Mouse (Mus musculus) layer of hippocampus, adult 11-12 months (tissue): ENCODE measurements around the gene Brinp2.

ENCODE experiments used
- DNase-seq: peaks from one replicate; pipeline ENCODE4 v3.0.0; 2022; ENCODE audit warnings: low spot score

Gene Brinp2

DNA sequence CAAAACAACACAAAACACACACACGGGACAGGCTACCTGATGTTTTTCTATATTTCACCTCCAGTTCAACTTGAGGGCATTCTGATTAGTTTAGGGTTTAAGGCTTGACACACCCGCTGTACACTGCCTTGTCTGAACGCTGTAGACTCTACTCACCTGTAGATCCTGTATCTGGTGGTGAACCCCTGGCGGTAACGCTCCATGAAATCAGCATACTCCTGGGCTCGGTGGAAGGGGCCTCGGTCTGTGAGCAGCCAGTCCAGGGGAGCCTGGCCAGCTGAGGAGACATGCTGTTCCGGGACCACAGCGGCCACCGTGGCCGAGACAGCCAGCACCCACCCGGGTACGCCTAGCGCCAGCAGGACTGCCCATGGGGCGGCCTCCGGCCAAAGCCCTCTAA lies 60.9 kb downstream of the Brinp2 start:
- no peak for DNase-seq

DNA sequence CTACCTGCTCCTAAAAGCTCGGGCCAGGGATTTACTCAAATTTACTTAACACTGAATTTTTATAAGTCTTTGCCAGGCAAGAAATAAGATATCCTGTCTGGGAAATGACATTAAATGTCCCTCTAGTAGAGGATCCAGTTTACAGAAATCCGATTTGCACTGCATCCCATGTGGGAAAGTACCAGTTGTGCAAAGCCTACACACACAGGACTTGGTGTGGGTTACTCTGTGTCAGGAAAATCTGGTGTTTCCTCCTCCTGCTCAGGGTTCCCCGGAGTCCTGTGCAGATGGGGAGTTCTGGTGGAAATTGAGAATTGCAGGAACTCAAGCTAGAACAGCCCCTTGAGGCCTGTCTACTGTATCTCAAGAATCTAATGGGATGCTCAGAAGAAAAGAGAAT lies 70.9 kb downstream of the Brinp2 start:
- no peak for DNase-seq

DNA sequence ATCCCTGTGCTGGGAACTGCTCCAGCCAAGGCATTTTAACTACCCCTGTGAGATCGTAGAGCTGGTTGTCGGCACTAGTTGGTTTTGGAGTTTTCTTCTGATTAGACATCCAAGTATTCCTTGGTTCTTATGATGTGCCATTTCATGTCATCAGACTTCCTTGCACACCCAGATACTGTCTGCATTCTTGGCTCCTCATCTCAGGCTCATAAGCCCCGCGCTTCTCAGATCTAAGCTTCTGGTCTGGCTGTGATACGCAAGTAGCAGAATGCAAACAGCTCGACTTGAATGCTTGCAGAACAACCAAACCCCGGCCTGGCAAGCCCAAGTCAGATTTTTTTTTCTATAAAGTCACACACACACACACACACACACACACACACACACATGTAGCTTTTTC lies 72.3 kb downstream of the Brinp2 start:
- no peak for DNase-seq

DNA sequence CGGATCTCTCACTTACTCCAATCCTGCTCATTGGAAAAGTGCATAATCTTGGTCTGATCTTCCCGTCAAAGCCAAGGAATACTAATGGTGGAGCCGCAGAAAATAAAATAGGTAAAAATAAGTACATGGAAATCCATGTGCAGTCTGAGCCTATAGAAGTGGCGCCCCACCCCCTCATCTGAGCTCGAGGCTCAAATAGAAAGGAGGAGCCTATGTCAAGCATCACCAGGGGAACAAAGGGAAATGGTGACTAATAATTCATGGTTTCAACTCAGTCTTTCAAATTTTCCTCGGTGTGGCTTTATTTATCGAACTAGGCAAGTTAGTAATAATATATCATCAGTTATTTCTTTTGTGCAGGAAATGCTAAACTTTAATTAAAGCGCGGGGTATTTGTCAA lies 84.1 kb downstream of the Brinp2 start:
- no peak for DNase-seq

DNA sequence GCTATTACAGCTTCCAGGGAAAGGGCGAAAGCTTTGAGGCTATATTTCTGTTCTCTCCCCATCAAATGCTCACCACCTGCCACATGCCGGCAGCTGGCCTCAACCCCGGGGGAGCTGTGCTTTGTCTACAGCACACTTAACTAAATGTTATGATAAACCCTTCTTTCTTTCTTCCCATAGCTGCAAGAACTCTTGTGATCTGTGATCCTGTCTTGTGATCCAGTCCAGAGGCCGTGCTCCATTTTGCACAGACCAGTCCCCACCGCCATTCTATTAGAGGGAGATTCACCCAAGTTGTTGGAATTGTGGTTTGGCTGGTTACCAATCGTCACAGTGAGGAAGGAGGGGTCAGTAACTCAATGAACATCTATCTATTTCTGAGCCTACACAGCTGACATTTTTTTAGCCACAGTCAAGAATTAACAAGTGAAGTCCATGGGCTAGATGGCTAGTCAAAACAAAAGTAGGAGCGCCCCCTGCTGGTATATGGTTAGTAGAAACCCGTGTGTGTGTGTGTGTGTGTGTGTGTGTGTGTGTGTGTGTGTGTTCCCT lies 89.0 kb downstream of the Brinp2 start:
- DNase-seq, result peak; percentile 50

DNA sequence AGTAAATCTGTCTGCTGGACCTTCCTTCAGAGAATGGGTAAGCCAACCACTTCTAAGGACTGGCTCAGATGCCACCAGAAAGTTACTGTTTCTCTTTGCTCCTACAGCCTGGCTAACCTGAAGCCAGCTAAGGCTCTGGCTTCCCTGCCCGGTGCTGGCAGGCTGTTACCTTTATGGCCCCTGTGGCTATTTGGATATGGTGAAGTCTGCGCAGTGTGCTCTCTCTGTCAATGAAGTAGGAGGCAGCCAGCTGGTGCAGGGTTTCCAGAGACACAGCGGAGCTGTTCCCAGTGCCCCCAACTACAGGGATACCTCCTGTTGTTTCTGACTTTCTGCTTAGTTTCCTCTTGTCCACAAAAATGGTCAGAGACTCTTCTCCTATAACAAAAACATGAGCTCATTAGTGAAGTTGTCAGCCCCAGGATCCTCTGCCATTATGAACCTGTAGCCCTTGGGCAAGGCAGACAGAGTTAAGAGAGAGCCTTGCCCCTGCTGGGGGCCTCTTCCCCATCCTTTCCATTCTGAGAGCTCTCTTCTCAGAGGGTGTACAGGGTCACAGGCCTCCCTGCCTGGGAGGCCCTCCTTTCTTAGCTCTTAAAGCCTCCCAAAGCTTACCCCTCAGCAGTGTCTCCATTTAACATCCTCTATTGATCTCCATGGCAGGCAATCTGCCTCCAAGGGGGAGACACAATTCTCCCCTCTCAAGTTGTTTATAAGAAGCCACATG lies 89.7 kb downstream of the Brinp2 start:
- DNase-seq, result no peak

DNA sequence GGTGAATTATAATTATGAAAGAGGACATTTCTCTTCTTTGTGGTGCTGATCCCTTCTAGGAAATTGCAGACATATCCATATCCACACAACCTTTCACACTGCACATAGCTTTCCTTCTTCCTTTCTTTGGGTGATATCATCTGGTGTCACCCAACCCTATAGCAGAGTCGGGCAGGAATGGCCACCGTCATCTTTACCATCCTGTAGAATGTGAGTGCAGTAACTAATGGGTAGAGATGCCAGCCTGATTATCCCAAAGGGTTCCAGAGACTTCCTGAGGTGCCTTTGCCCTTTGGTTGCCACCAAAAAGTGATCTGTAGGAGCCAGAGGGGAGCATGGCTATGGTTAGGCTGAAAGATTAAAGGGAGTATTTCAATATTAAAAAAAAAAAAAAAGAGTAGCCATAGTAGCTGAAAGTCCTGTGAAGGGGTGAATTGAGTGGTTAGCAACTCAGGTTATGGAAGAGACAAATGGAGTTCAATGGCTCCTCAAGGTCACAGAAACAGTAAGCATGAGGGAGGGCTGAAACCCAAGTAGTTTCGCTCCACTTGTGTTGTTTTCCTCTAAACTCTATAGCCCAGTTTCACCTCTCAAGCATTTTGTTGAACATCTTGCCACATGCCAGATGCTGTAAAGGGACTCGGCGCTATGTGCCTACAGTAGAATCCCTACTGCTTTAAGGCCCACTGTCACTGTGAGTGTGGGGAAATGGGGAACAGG lies 96.5 kb downstream of the Brinp2 start:
- no peak for DNase-seq

DNA sequence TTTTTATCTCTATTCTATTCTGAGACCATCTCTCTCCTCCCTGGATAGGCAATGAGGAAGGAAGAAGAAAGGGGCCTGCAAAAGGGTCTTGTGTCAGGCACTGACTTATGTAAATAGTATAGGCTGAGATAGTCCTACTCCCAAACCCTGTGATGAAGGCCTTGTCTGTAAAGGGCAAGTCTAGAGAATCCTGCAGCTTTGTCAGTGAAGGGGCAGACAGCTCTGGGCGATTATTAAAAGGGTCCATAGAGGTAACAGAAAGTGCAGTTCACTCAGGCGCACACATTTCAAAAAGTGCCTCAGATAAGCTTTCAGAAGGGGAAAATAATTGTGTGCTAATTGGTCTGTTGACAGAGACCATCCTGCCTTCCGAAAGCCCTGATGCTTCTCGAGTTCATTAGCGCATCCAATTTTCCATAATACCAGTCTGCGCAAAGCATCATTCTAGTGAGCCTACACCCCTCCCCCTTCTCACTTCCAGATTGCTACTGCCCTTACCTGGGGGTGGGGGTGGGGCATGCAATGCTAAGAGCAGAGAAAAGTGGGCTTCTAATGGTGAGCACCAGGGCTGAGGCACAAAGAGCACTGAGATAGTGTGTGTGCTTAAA lies 97.3 kb downstream of the Brinp2 start:
- no peak for DNase-seq

DNA sequence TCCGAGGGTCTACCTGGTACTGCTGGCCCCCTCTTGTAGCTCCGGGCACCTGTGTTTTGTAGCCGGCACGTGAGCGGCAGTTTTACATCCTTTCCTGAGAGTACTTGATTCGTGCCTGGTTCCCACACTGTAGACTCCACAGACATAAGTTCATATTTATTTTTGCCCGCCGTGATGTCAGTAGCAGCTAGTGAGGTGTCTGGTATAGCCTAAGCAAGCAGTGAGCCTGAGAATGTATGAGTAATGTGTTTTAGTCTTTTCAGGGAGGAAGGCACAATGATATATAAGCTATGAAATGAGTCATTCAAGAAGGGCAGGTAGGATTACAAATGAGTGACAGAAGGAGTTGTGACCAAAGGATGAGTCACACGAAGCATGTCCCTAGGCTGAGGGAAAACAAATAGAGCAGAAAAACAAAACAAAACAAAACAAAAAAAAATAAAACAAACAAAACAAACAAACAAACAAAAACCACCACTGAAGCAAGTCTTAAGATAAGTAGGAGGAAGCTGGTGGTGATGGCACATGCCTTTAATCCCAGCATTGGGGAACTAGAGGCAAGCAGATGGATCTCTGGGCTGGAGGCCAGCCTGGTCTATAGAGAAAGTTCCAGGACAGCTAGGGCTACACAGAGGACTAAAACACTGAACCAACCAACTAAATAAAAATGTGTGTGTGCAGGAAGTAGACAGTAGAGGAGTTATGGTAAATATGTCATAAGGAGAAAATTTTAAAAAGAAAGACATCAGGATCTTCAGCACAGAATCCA lies 100.0 kb downstream of the Brinp2 start:
- no peak for DNase-seq

DNA sequence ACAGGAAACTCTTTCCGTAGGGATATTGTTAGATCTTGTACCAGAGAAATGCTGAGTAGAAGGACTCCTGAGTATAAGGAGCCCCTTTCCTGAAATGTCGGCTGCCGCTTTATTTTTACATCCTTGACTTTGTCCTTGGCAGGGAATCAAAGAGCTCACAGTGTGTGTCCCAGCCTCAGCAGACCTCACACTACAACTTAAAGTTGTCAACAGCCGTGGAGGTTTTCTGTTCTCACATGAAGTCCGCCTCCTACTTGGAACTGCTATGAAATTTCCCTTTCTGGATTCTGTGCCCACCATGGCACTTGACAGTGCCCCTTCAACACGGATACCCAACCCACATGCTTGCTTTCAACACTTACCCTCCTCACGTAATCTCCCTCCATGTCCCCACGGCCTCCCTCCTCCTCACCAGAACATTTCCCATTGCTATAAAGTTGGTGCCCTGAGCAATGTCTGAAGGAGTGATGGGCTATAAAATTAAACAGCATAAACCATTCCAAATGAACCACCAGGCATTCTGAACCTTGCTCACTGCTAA lies 103.4 kb downstream of the Brinp2 start:
- no peak for DNase-seq

DNA sequence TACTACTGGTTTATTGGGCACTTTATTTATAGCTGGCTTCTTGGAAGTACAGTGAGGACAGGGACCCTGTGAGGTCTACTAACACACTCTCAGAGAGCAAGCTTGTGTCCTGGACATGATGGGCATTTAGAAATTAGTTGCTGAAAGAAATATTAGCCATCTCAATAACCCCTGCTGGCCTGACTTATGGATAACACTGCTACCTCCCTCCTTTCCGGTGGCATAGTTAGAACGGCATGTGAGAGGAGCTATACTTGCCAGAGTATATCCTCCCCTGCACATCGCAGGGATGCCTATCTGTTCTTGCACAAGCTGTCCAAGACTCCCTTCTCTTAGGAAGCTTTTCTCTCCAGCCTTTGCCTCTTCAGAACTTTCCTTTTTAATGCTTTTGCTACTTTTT lies 107.9 kb downstream of the Brinp2 start:
- DNase-seq, result no peak

DNA sequence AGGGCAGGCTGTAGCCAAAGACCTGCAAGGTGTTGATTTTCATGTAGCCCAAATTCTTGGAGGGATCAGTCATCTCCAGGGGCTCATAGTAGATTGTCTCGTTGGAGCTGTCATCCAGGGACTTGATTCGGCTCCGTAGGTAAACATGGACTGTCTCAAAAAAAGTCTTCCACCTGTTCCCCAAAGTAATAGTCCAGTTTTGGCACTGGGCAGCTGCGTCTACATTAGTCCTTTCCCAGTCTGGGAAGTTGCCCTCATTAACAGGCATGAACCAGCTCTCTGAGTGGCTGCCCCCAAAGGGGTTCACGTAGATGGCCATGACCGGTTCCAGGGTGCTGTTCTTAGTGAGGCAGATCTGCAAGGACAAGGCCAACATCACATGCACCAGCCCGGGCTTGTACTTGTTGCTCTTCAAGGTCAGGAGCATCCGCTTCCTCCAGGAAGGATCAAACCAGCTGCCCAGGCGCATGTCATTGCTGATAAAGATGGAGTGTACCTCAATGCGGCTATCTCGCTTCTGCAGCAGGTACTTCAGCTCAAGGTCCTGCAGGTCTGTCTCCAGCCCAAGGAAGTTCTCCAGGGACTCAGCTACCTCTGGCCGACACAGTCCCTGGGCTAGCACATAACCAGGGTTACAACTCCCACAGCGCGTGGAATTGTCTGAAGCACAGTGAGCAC lies 109.5 kb downstream of the Brinp2 start:
- no peak for DNase-seq

DNA sequence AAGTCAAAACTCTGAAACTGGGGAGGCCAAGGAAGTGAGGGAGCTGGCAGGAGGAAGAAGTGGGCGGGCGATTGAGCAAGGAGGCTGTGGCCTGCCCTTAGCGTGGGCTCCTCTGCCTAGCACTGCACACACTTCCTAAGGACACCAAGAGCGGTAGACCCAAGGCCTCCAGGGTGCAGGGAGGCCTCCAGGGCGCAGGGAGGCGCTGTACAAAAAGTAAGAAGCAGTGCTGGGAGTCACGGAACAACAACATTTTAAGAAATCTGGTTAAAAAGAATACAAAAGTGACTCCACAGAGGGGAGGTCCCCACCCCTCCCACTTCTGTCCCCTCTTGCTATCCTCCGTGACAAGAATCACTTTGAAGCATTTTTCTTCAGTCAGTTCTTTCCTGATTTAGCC lies 110.6 kb downstream of the Brinp2 start:
- DNase-seq, result no peak

DNA sequence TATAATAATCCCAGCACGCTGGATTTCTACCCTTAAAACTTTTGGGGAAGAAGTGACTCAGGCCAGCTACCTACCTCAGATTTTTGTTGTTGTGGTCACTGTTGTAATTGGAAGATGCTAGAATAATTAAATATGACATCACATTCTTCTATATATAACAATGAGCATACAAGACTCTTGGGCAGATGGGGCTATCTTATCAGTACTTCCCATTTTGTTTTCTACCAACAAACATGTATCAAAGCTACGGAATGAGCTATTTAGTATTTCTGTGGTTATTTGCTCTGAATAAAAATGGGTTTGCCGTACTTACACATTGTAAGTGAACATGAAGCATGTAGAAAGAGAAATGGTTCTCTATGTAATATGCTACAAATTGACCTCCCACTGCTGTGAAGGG lies 112.1 kb downstream of the Brinp2 start:
- DNase-seq, result no peak

DNA sequence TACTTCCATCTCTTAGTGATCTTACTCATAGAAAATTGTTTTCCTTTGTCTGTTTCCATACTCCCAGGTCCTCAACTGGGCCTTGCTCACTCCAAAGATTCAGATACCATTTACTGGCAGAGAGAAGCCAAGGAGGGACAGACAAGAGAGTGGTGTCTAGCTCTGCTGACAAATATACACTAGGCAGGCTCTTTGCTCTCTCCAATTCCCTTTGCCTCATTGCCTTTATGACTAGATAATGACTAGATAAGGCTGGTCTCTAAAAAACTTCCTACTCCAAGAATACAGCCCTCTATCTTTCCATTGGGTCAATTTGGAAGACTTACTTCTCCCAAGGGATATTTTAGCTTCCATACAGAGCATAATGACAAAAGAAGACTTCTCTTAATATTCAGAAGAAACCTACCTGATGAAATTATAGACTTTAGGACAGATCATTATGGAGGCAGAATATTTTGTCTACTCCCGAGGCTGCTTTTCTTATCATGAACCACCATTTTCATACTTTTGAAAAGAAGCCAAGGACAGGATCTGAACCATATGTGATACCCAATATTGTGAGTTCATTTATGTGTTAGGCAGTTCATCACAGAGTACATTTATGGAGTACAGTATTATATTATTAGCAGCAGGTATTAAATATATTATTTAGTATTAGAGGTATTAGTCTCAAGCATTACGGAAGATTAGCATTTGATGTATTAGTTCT lies 114.1 kb downstream of the Brinp2 start:
- no peak for DNase-seq

DNA sequence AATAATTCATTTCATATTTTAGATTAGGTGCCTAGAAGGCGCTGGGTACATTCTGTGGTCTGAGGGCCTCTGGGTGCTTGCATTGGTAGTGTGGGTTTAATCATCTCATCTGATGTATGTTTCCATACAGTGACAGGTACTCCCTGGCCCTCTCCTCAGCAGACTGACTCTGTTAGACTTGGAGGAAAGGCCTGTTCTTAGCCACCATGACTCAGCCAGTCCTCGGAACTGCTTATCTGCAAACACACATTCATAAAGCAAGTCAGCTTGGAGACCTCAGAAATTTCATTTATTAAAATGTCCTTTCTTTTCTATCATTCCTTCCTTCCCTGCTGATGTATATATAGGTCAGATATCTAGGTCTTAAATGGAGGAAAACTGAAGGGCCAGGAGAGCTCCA lies 116.3 kb downstream of the Brinp2 start:
- no peak for DNase-seq

DNA sequence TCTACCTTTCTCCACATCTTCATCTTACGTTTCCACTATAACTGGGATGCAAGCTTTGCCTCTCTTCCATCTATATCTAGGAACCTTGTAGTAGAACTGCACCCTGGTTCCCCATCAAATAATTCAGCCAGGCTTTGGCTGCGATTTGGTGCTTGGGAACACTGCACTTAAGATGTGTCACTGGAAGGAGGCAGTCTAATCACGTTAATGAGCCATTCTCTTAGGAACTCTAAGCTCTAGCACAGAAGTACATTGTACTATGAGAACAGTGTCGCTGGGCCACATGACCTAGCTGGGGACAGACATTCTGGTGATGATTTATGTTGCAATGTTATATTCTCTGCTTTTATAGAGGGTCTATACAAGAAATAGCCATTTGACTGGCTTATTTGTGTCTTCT lies 117.4 kb downstream of the Brinp2 start:
- DNase-seq, result no peak

DNA sequence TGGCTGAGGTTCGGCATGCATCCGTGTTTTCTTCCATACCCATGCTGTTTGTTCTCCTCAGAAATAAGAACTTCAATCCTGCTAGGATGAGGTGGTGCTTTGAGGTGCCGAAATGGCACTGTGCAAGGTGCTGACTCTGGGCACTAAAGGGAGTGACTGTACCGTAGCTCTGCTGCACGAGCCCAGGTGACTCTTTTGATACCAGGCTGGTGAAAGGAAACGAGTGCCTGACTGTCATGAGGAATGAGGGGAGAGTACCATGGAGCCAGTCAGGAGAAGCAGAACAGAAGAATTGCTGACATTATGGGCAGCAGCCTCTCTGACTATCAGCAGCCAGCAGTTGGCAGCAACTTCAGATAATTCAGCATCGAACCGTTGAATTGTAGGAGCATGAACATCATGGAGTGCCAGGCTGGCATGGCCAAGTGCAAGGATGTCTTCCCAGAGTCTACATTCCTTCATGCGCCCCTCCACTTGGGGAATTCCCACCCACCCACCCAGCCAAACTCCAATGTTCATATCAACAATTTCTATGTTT lies 127.4 kb downstream of the Brinp2 start:
- no peak for DNase-seq

DNA sequence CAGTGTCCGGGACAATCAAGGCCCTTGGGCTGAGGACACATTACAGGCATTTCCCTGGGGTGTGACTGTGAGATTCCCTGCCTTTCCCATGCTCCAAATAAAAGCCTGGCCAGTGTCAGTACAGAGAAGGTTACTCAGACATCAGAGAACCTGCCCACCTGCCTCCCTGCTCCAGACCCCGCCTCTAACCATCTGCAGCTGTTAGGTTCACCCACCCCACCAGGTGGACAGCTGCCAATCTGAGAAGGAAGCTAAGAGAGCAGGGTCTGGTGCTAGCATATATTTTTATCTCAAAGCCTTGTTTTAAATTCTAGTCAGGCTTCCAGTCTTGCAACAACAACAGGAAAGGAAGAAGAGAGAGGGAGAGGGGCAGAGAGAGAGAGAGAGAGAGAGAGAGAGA lies 128.9 kb downstream of the Brinp2 start:
- DNase-seq, result no peak

DNA sequence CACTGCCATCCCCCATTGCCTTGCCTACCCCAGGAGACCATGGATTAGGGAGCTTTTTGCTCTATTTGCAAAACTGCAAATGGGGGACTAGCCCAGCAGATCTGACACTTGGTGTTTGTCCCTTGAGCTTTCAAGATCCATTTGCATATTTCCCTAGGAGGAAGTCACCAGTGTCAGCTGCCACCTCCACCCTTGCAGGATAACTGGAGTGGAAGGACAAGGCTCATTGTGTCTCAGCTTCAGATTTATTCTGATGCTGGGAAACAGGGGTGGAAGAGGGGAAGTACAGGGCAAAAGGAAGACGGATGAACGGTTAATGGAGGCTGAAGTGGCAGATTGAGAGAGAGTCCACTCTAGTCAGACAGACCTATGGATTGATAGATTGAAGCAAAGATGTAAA lies 129.4 kb downstream of the Brinp2 start:
- DNase-seq, result no peak

DNA sequence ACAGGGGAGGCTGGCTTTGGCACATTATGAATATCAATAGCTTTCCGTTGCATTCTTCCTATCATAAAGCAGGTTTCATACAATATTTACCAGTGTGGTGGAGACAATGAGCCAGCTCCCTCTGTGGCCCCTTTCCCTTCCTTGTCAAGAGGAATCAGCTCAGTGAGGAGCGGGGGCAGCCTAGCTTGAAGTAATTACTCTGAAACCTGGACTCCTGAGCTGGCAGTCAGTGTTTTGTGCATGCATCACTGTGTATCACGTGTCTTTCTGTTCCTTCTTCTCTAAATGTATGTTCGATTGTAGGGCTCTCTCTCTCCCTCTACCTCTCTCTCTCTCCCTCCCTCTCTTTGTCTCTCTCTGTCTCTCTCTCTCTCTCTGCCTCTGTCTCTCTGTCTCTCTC lies 135.1 kb downstream of the Brinp2 start:
- DNase-seq, result no peak
